Mouse (Mus musculus) CH12.LX (cell line): ENCODE results near the gene Kcnj4. TPM values are rescaled to one million over a fixed set of nuclear protein-coding genes. Genes with fewer than 3 reads are reported as not detected.

Experiments
- DNase-seq: peaks from one replicate; pipeline ENCODE4 v3.0.0-alpha.2; 2013; ENCODE audit errors: extremely low read depth
- H3K27ac ChIP-seq: 2 replicates; pipeline ENCODE4 v1.5.1; 2012; ENCODE audit warnings: low read depth, mild to moderate bottlenecking, control low read depth, moderate library complexity; ENCODE audit not compliant: insufficient read depth
- H3K27me3 ChIP-seq: replicated peaks from 2 replicates; pipeline ENCODE3; 2012; ENCODE audit warnings: inconsistent platforms
- H3K36me3 ChIP-seq, 2 experiments: replicated peaks in 1 of 2; 2 replicates each; pipeline versions ENCODE3 to v1.6.1; 2012; ENCODE audit warnings: inconsistent platforms in 1 of 2, low read length in 1 of 2, mild to moderate bottlenecking in 1 of 2, mixed read lengths in 1 of 2, moderate library complexity in 1 of 2; ENCODE audit not compliant: control insufficient read depth in 1 of 2, insufficient read depth in 1 of 2
- H3K4me1 ChIP-seq, 2 experiments: 2 replicates each; pipeline ENCODE4 v1.6.1; 2012; ENCODE audit warnings: inconsistent platforms in 1 of 2, moderate library complexity in 1 of 2; ENCODE audit not compliant: insufficient read depth in 2 of 2, control insufficient read depth in 1 of 2
- H3K4me2 ChIP-seq: 2 replicates; pipeline ENCODE4 v1.6.1; 2012; ENCODE audit warnings: low read depth, mild to moderate bottlenecking, control low read depth; ENCODE audit not compliant: poor library complexity, insufficient read depth, severe bottlenecking
- H3K4me3 ChIP-seq, 3 experiments: fragments of 150-350 bp in 1 of 3; sonication (generic) in 1 of 3; replicated peaks in 1 of 3; 2 replicates each; pipeline versions ENCODE3 to v1.5.1; 2011 to 2012; ENCODE audit warnings: low read depth in 2 of 3, low read length in 2 of 3, mild to moderate bottlenecking in 2 of 3, moderate library complexity in 2 of 3, control low read depth in 1 of 3, improper control_type of control experiment in 1 of 3, inconsistent platforms in 1 of 3, mixed read lengths in 1 of 3; ENCODE audit not compliant: poor library complexity in 1 of 3
- H3K79me2 ChIP-seq: replicated peaks from 2 replicates; pipeline ENCODE4 v1.6.1; 2012; ENCODE audit warnings: mild to moderate bottlenecking, moderate library complexity; ENCODE audit not compliant: control insufficient read depth, poor library complexity, insufficient read depth, severe bottlenecking; ENCODE audit errors: extremely low read depth
- H3K9ac ChIP-seq: 2 replicates; pipeline ENCODE4 v1.6.1; 2012; ENCODE audit warnings: low read depth, mild to moderate bottlenecking, control low read depth, moderate library complexity; ENCODE audit not compliant: insufficient read depth
- H3K9me3 ChIP-seq: replicated peaks from 2 replicates; pipeline ENCODE3; 2012; ENCODE audit warnings: low read length, inconsistent platforms, mixed read lengths
- BHLHE40 ChIP-seq: IDR thresholded peaks from 2 replicates; pipeline ENCODE4 v1.6.1; 2011; ENCODE audit warnings: mild to moderate bottlenecking, low read depth, low read length, improper control_type of control experiment
- CHD1 ChIP-seq: IDR thresholded peaks from 2 replicates; pipeline ENCODE4 v1.6.1; 2012; ENCODE audit warnings: low read depth, low read length, improper control_type of control experiment, inconsistent platforms
- CHD2 ChIP-seq: IDR thresholded peaks from 2 replicates; pipeline ENCODE4 v1.6.1; 2011; ENCODE audit warnings: low read length, improper control_type of control experiment
- ELF1 ChIP-seq: IDR thresholded peaks from 2 replicates; pipeline ENCODE4 v1.6.1; 2014; ENCODE audit warnings: low read depth, mild to moderate bottlenecking, inconsistent platforms, low read length, improper control_type of control experiment
- GABPA ChIP-seq: IDR thresholded peaks from 2 replicates; pipeline ENCODE4 v1.6.1; 2012; ENCODE audit warnings: low read depth, low read length, improper control_type of control experiment, inconsistent platforms; ENCODE audit not compliant: insufficient replicate concordance
- HCFC1 ChIP-seq: IDR thresholded peaks from 2 replicates; pipeline ENCODE4 v1.6.1; 2012; ENCODE audit warnings: low read depth, mild to moderate bottlenecking, inconsistent platforms, low read length, improper control_type of control experiment
- IRF4 ChIP-seq: IDR thresholded peaks from 2 replicates; pipeline ENCODE4 v1.6.1; 2014; ENCODE audit warnings: low read depth, mild to moderate bottlenecking, inconsistent platforms, low read length, improper control_type of control experiment
- MAX ChIP-seq: IDR thresholded peaks from 2 replicates; pipeline ENCODE4 v1.6.1; 2011; ENCODE audit warnings: low read length, improper control_type of control experiment
- MAZ ChIP-seq: IDR thresholded peaks from 2 replicates; pipeline ENCODE4 v1.6.1; 2012; ENCODE audit warnings: low read depth, mild to moderate bottlenecking, inconsistent platforms, low read length, improper control_type of control experiment, moderate library complexity
- MEF2A ChIP-seq: IDR thresholded peaks from 2 replicates; pipeline ENCODE4 v1.6.1; 2014; ENCODE audit warnings: low read depth, mild to moderate bottlenecking, inconsistent platforms, low read length, improper control_type of control experiment, borderline replicate concordance
- NRF1 ChIP-seq: IDR thresholded peaks from 2 replicates; pipeline ENCODE4 v1.6.1; 2014; ENCODE audit warnings: low read depth, mild to moderate bottlenecking, inconsistent platforms, low read length, improper control_type of control experiment, moderate library complexity
- PAX5 ChIP-seq: IDR thresholded peaks from 2 replicates; pipeline ENCODE4 v1.6.1; 2012; ENCODE audit warnings: low read length, inconsistent platforms, mixed read lengths
- POLR2AphosphoS2 ChIP-seq: IDR thresholded peaks from 2 replicates; pipeline ENCODE4 v1.6.1; 2011; ENCODE audit warnings: low read depth, low read length, improper control_type of control experiment
- RCOR1 ChIP-seq: conservative IDR thresholded peaks from 2 replicates; pipeline ENCODE4 v1.6.1; 2012; ENCODE audit warnings: low read depth, mild to moderate bottlenecking, inconsistent platforms, low read length, improper control_type of control experiment
- SIN3A ChIP-seq: IDR thresholded peaks from 2 replicates; pipeline ENCODE4 v1.6.1; 2012; ENCODE audit warnings: low read length, improper control_type of control experiment, inconsistent platforms
- UBTF ChIP-seq: IDR thresholded peaks from 2 replicates; pipeline ENCODE4 v1.6.1; 2012; ENCODE audit warnings: low read depth, mild to moderate bottlenecking, inconsistent platforms, low read length, improper control_type of control experiment, moderate library complexity
- USF1 ChIP-seq: IDR thresholded peaks from 2 replicates; pipeline ENCODE4 v1.6.1; 2014; ENCODE audit warnings: low read depth, mild to moderate bottlenecking, inconsistent platforms, low read length, improper control_type of control experiment
- USF2 ChIP-seq: conservative IDR thresholded peaks from 2 replicates; pipeline ENCODE4 v1.6.1; 2011; ENCODE audit warnings: low read depth, low read length, improper control_type of control experiment
- ZKSCAN1 ChIP-seq: IDR thresholded peaks from 2 replicates; pipeline ENCODE4 v1.6.1; 2012; ENCODE audit warnings: low read depth, inconsistent platforms, low read length, improper control_type of control experiment, borderline replicate concordance
- ZMIZ1 ChIP-seq: IDR thresholded peaks from 2 replicates; pipeline ENCODE4 v1.6.1; 2012; ENCODE audit warnings: low read depth, mild to moderate bottlenecking, inconsistent platforms, low read length, improper control_type of control experiment
- ZNF384 ChIP-seq: IDR thresholded peaks from 2 replicates; pipeline ENCODE4 v1.6.1; 2012; ENCODE audit warnings: low read depth, low read length, improper control_type of control experiment, inconsistent platforms
- dilution Hi-C: fragments of 300-500 bp; cut with MboI; formaldehyde crosslinking; loops from 2 replicates; pipeline ENCODE4 v1.14.3; 2020; ENCODE audit warnings: low sequenced_read_pairs; ENCODE audit not compliant: extremely low pct_unique_long_range_greater_than_20kb, extremely low pct_ligation_motif_present
- in situ Hi-C: fragments of 300-500 bp; cut with MboI; formaldehyde crosslinking; loops from 3 replicates; pipeline ENCODE4 v1.14.3; 2019; ENCODE audit warnings: low sequenced_read_pairs, low pct_ligation_motif_present, low pct_unique_long_range_greater_than_20kb, mixed read lengths
- polyA plus RNA-seq: library from polyadenylated mRNA; unstranded; fragments of >175 nt; gene quantifications from 2 replicates; pipeline ENCODE4 v1.2.1, GENCODE M21; 2012; ENCODE audit warnings: low read depth; ENCODE audit not compliant: insufficient read length
- total RNA-seq, 2 experiments: library from RNA; depleted of rRNA; stranded (reverse); fragments of 300-350 nt in 1 of 2; fragments of >200 nt in 1 of 2; gene quantifications; 2 replicates each; pipeline ENCODE4 v1.2.3; 2012 to 2014

The Kcnj4 gene
- total and polyA plus RNA-seq, 3 experiments, result not detected

DNA sequence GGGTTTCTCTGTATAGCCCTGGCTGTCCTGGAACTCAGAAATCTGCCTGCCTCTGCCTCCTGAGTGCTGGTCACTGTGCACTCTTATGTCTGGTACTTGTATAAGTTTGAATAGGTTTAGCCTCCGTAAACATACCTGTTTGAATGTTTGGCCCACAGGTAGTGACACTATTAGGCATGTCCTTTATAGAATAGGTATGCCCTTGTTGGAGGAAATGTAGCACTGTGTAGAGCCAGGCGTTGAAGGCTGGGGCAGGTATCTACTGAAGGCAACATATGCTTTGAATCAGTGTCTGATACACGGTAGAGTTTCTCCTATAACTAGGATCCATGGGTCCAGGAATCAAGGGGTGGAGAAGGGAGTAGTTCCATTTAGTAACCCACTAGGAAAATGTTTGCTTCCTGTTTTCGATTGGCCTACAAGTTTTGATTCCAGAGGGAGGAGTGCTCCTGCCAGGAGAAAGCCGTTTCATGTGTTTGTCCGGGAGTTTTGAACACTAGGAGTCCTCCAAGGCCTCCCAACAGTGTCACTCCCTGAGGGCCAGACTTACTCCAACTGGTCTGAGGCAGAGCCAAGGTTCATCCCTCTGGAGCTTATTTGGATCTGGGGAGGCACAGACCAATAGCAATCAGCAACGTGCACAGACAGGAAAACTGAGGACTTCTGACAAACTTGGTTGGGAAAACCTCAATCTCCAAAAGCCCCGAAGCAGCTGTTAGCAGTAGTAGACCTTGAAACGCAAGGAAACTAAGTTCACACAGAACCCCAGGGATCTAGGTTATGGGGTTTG lies 21.1 kb upstream of the Kcnj4 start:
- in situ Hi-C loops (no loop called here), dilution Hi-C loops (no loop called here)
- peaks cover 39 to 57% of the 10 kb centered on the region in 2 experiments for H3K36me3 ChIP-seq

DNA sequence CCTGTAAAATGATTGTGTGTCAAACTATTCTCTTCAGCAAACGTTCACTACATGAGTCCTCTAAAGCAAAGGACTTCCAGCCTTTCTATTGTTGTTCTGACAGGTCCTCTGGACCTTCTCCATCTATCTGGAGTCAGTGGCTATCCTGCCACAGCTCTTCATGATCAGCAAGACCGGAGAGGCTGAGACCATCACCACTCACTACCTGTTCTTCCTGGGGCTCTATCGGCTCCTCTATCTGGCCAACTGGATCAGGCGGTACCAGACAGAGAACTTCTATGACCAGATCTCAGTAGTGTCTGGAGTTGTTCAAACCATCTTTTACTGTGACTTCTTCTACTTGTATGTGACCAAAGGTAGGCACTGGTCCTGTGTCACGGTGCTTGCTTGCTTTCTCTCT lies 20.5 kb upstream of the Kcnj4 start:
- dilution Hi-C loops, result no loop called here
- Histone ChIP-seq H3K9me3 (no peaks in the 10 kb centered on the region), H3K27me3 (no peaks in the 10 kb centered on the region), H3K9ac (no peak overlapping the region), H3K4me2 (no peak overlapping the region), H3K27ac (no peak overlapping the region), H3K4me3 (no peak overlapping the region), H3K36me3 (peaks cover 34 to 51% of the 10 kb centered on the region in 2 experiments), H3K4me1 (no peaks in the 10 kb centered on the region), H3K79me2 (no peaks in the 10 kb centered on the region)
- no peak for TF ChIP-seq HCFC1
- no peak for TF ChIP-seq ZNF384
- TF ChIP-seq USF2, result no peak
- no peak for TF ChIP-seq IRF4
- no peak for TF ChIP-seq ZMIZ1
- no peak for TF ChIP-seq MAZ
- no peak for TF ChIP-seq USF1
- TF ChIP-seq MEF2A, result no peak
- no peak for TF ChIP-seq MAX
- TF ChIP-seq RCOR1, result no peak
- TF ChIP-seq CHD2, result no peak
- TF ChIP-seq GABPA, result no peak
- TF ChIP-seq UBTF, result no peak
- TF ChIP-seq PAX5, result no peak
- TF ChIP-seq BHLHE40, result no peak
- TF ChIP-seq NRF1, result no peak
- TF ChIP-seq SIN3A, result no peak
- in situ Hi-C loops, result no loop called here
- no peak for DNase-seq

More for the DNA sequence above, 21.1 kb upstream of the Kcnj4 start:
- no peak for DNase-seq
- no peaks in the 10 kb centered on the region for H3K4me1 ChIP-seq
- no peak for TF ChIP-seq CHD1
- peak; percentile 95 for TF ChIP-seq POLR2AphosphoS2
- TF ChIP-seq ZKSCAN1, result no peak
- no peak for TF ChIP-seq SIN3A
- TF ChIP-seq NRF1, result no peak
- no peak for TF ChIP-seq ELF1
- no peak for TF ChIP-seq BHLHE40
- no peak for TF ChIP-seq IRF4
- TF ChIP-seq, all 38 proteins: peak for 1
- Histone ChIP-seq H3K4me2 (no peak overlapping the region), H3K4me3 (no peak overlapping the region), H3K79me2 (no peaks in the 10 kb centered on the region), H3K9ac (no peak overlapping the region), H3K9me3 (no peaks in the 10 kb centered on the region), H3K27ac (no peak overlapping the region), H3K27me3 (no peaks in the 10 kb centered on the region)
